Mouse (Mus musculus): ENCODE data around the gene B4galt3. TPM values are rescaled to one million over a fixed set of nuclear protein-coding genes. Genes with fewer than 3 reads are reported as not detected.

Gene B4galt3
- total RNA-seq, 1 experiment from 2014 or later, result 32.0 TPM

- ATAC-seq (replicated peaks; ENCODE audit: low read depth, poor library complexity, severe bottlenecking), result peak; percentile 76
These were observed 7.5 kb upstream of the B4galt3 start for GRCm38 (mm10) chr1:171262594-171263130.

- ATAC-seq (replicated peaks; ENCODE audit: low read depth, poor library complexity, severe bottlenecking), result no peak
These were observed 6.9 kb upstream of the B4galt3 start for GRCm38 (mm10) chr1:171263185-171263611.

- ATAC-seq (replicated peaks; ENCODE audit: low read depth, poor library complexity, severe bottlenecking), result no peak
These were observed 6.3 kb upstream of the B4galt3 start for GRCm38 (mm10) chr1:171263666-171264461.

GRCm38 (mm10) chr1:171265971-171266744 lies 4.0 kb upstream of the B4galt3 start:
- no peak for ATAC-seq (replicated peaks; ENCODE audit: low read depth, poor library complexity, severe bottlenecking)

GRCm38 (mm10) chr1:171268341-171268740 lies 1.8 kb upstream of the B4galt3 start:
- no peak for ATAC-seq (replicated peaks; ENCODE audit: low read depth, poor library complexity, severe bottlenecking)

- peak; percentile 52 for ATAC-seq (replicated peaks; ENCODE audit: low read depth, poor library complexity, severe bottlenecking)
These were observed 409 bp downstream of the B4galt3 start for GRCm38 (mm10) chr1:171270573-171270900.

- ATAC-seq (replicated peaks; ENCODE audit: low read depth, poor library complexity, severe bottlenecking), result no peak
These were observed 1.1 kb downstream of the B4galt3 start for GRCm38 (mm10) chr1:171271196-171271595.

- no peak for ATAC-seq (replicated peaks; ENCODE audit: low read depth, poor library complexity, severe bottlenecking)
These were observed 1.5 kb downstream of the B4galt3 start for GRCm38 (mm10) chr1:171271622-171272021.

- peak; percentile 40 for ATAC-seq (replicated peaks; ENCODE audit: low read depth, poor library complexity, severe bottlenecking)
These were observed 2.0 kb downstream of the B4galt3 start for GRCm38 (mm10) chr1:171272086-171272485.

- no peak for ATAC-seq (replicated peaks; ENCODE audit: low read depth, poor library complexity, severe bottlenecking)
These were observed 4.0 kb downstream of the B4galt3 start for GRCm38 (mm10) chr1:171274171-171274570.

GRCm38 (mm10) chr1:171275144-171275734 lies 5.1 kb downstream of the B4galt3 start:
- ATAC-seq (replicated peaks; ENCODE audit: low read depth, poor library complexity, severe bottlenecking), result no peak

GRCm38 (mm10) chr1:171276110-171276748 lies 6.1 kb downstream of the B4galt3 start:
- no peak for ATAC-seq (replicated peaks; ENCODE audit: low read depth, poor library complexity, severe bottlenecking)

- ATAC-seq (replicated peaks; ENCODE audit: low read depth, poor library complexity, severe bottlenecking), result no peak
These were observed 7.6 kb downstream of the B4galt3 start for GRCm38 (mm10) chr1:171277736-171278135.

- ATAC-seq (replicated peaks; ENCODE audit: low read depth, poor library complexity, severe bottlenecking), result no peak
These were observed 8.3 kb downstream of the B4galt3 start for GRCm38 (mm10) chr1:171278436-171278835.

- no peak for ATAC-seq (replicated peaks; ENCODE audit: low read depth, poor library complexity, severe bottlenecking)
These were observed 9.0 kb downstream of the B4galt3 start for GRCm38 (mm10) chr1:171279012-171279705.

GRCm38 (mm10) chr1:171279721-171280120 lies 9.6 kb downstream of the B4galt3 start:
- ATAC-seq (replicated peaks; ENCODE audit: low read depth, poor library complexity, severe bottlenecking), result no peak

- ATAC-seq (replicated peaks; ENCODE audit: low read depth, poor library complexity, severe bottlenecking), result no peak
These were observed 10.3 kb downstream of the B4galt3 start for GRCm38 (mm10) chr1:171280250-171280915.

GRCm38 (mm10) chr1:171280916-171281527 lies 10.9 kb downstream of the B4galt3 start, which contains the start of gene Ppox:
Ppox (minus strand) TSS chr1:171281186.
- ATAC-seq (replicated peaks; ENCODE audit: low read depth, poor library complexity, severe bottlenecking), result peak; percentile 89

- ATAC-seq (replicated peaks; ENCODE audit: low read depth, poor library complexity, severe bottlenecking), result peak; percentile 50
These were observed 11.4 kb downstream of the B4galt3 start for GRCm38 (mm10) chr1:171281528-171281923.

All from common myeloid progenitor, adult 5-6 weeks (primary cell).